Mouse (Mus musculus) ES-E14 (cell line): Measurements from ENCODE around the gene Dynlt1a.
A peak's percentile ranks its signal among the peaks of the same experiment; 100 is the strongest.
"Not testable (repeated sequence)": the region's sequence is repeated elsewhere in the genome, so short reads cannot be mapped to it uniquely, and the experiment has no call there.

Experiments used
- CHD2 ChIP-seq: IDR thresholded peaks from 2 replicates; pipeline ENCODE4 v1.6.1; 2014; ENCODE audit warnings: mild to moderate bottlenecking, low read depth, low read length, inconsistent platforms
- MAFK ChIP-seq: IDR thresholded peaks from 2 replicates; pipeline ENCODE4 v1.6.1; 2014; ENCODE audit warnings: mild to moderate bottlenecking, low read depth, low read length, inconsistent platforms; ENCODE audit not compliant: insufficient read depth
- ZC3H11A ChIP-seq: IDR thresholded peaks from 2 replicates; pipeline ENCODE4 v1.6.1; 2012; ENCODE audit warnings: low read depth, mild to moderate bottlenecking, inconsistent platforms, low read length, borderline replicate concordance
- ZNF384 ChIP-seq: IDR thresholded peaks from 2 replicates; pipeline ENCODE4 v1.6.1; 2012; ENCODE audit warnings: low read depth, low read length, inconsistent platforms

- TF ChIP-seq ZNF384, ZC3H11A, CHD2: not testable (repeated sequence)
- peak; percentile 82 for TF ChIP-seq MAFK
Measured at GRCm38 (mm10) chr17:6312755-6313154, 4.5 kb downstream of the Dynlt1a start.
